Mouse (Mus musculus): ENCODE results near the gene Rpl35a.
"Not testable (repeated sequence)": the region's sequence is repeated elsewhere in the genome, so short reads cannot be mapped to it uniquely, and the experiment has no call there.

Rpl35a gene

DNA sequence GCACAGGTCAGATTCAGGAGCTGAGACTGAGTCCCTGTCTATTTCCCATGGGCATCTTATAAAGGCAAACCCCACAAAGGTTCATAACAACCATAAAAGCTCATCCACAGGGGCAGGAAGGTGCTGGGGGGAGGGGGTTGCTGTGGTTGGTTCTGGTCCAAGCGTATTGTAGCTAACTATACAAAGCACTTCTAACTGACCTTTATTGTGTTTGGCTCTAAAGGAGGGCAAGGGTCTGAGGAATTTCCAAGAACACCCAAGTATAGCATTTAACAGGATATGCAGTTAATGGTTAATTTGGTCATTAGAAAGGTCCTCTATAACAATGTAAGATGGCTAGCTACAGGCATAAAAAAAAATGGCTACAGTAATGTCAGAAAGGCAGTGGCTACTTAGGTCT lies 13.6 kb upstream of the Rpl35a start:
- POLR2A ChIA-PET: interaction anchor here (0.6 to 10.2 kb wide), 13 partner anchors 8 to 531 kb away, joined by 3 to 124 read pairs (median 5); partner anchors contain the start of genes Iqcg (in 4 of the 4), Rpl35a (in 4 of the 4) and Lmln (in 1 of the 4)
- CTCF ChIA-PET: interaction anchor here in 3 of 4 experiments (0.7 to 4.9 kb wide), 3 partner anchors 17 to 286 kb away, joined by 3 to 21 read pairs (median 11); no protein-coding TSS in a partner anchor

DNA sequence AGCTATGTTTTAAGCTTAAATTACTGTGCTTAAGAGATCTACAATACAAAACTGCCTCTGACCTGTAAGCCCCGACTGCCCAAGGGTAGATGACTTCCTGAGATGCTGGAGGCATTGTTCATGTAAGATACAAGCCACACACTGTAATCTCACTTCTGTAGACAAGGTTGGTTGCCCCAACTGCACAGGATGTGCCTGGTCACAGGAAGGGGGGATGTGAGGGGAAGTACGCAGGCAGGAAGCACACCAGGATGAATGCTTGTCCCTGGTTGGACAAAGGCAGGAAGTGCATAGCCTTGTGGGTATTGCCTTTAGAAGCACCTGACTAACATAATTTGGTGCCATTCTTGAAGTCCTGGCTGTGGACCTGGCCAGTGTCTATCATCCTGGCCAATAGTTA lies 13.0 kb upstream of the Rpl35a start:
- ChIA-PET CTCF (interaction anchor here (0.6 to 4.9 kb wide), 5 partner anchors 9 to 276 kb away, joined by 3 to 21 read pairs (median 3); no protein-coding TSS in a partner anchor), POLR2A (interaction anchor here (0.6 to 10.2 kb wide), 14 partner anchors 8 to 189 kb away, joined by 3 to 124 read pairs (median 5); partner anchors contain the start of genes Iqcg (in 4 of the 4), Rpl35a (in 4 of the 4) and Lmln (in 1 of the 4))

DNA sequence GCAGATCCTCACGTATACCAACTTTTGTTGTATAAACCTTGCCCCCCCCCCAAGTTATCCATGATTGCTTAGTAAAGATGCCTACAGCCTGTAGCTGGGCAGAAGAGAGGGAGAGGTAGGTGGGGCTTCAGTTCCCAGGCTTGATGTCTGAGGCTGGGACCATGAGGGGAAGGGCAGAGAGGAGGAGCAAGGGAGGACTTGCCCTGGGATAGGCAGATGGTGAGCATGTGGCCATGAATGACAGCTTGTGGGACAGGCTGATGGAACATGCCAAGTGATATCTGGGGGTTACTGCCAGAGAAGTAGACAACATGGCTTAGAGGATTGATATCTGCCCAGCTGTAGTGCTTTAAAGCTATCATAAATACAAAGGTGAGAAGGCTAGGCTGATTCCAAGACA lies 8.2 kb upstream of the Rpl35a start:
- ChIA-PET CTCF (interaction anchor here in 1 of 4 experiments (2.8 kb wide), 1 partner anchor 24 kb away, joined by 10 read pairs; no protein-coding TSS in a partner anchor), POLR2A (interaction anchor here (0.6 to 10.2 kb wide), 8 partner anchors 8 to 24 kb away, joined by 3 to 124 read pairs (median 14); partner anchors contain the start of genes Iqcg (in 4 of the 4), Rpl35a (in 3 of the 4) and Lmln (in 2 of the 4))

DNA sequence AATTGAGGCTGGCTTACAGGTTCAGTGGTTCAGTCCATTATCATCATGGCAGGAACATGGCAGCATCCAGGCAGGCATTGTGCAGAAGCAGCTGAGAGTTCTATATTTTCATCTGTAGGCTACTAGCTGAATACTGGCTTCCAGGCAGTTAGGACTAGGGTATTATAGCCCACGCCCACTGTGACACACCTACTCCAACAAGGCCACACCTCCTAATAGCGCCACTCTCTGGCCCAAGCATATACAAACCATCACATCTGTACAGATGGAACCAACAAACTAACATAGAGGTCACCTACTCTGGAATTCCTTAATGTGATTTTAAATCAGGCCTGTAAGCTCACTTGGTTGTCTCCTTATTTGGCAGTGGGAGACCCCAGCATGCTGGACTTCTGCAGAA lies 7.6 kb upstream of the Rpl35a start:
- CTCF ChIA-PET: interaction anchor here in 1 of 4 experiments (2.8 kb wide), 1 partner anchor 25 kb away, joined by 10 read pairs; no protein-coding TSS in a partner anchor
- POLR2A ChIA-PET: interaction anchor here in 3 of 4 experiments (0.8 to 10.2 kb wide), 7 partner anchors 8 to 25 kb away, joined by 3 to 124 read pairs (median 14); partner anchors contain the start of genes Iqcg (in 3 of the 3), Rpl35a (in 3 of the 3) and Lmln (in 2 of the 3)

DNA sequence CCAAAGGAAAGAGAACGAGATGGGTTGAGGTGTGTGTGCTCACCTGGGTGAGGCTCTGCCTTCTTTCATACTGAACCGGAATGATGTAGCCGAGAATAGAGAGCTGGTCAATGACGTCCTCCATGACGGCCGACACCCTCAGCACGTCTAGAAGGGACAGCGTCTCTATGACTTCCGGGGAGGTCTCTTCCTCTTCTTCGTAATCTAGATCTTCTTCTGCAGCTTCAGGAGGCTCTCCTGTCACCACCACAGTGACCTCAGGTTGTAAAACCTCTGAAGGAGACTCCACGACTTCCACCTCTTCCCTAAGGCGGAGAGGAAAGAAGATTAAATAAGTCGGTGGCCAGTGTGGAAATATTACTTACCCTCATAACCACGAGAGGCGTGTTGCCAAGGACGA lies 6.4 kb upstream of the Rpl35a start:
- POLR2A ChIA-PET: interaction anchor here in 3 of 4 experiments (0.5 to 10.2 kb wide), 8 partner anchors 7 to 209 kb away, joined by 3 to 124 read pairs (median 3); partner anchors contain the start of genes Lmln (in 2 of the 3), Fyttd1 (in 1 of the 3), Iqcg (in 1 of the 3) and Rpl35a (in 1 of the 3)

DNA sequence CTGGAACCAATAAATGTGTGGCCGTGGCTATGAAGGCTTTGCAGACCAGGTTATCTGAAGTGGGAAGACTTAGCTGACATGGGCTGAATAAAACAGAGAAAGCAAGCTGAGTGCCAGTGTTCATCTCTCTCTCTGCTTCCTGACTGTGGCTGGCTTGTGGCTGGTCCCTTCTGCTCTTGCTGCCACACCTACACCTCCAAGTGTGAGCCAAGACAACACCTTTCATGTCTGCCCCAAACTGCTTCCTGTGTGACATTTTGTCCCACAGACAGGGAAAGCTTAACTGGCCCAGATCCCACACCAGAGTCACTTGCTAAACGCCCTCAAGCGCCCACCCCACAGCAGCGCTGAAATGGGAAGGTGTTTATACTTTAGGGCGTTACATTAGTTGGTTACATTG lies 3.1 kb upstream of the Rpl35a start:
- ChIA-PET CTCF (interaction anchor here in 1 of 4 experiments (0.6 kb wide), 1 partner anchor 419 kb away, joined by 5 read pairs; no protein-coding TSS in a partner anchor), POLR2A (interaction anchor here in 2 of 4 experiments (0.6 to 2.0 kb wide), 6 partner anchors 9 to 620 kb away, joined by 3 to 9 read pairs (median 3); partner anchors contain the start of gene Lmln (in 2 of the 2))

More for the DNA sequence above, 6.4 kb upstream of the Rpl35a start:
- CTCF ChIA-PET: interaction anchor here in 2 of 4 experiments (0.5 to 1.2 kb wide), 5 partner anchors 26 to 334 kb away, joined by 3 to 5 read pairs (median 3); no protein-coding TSS in a partner anchor

DNA sequence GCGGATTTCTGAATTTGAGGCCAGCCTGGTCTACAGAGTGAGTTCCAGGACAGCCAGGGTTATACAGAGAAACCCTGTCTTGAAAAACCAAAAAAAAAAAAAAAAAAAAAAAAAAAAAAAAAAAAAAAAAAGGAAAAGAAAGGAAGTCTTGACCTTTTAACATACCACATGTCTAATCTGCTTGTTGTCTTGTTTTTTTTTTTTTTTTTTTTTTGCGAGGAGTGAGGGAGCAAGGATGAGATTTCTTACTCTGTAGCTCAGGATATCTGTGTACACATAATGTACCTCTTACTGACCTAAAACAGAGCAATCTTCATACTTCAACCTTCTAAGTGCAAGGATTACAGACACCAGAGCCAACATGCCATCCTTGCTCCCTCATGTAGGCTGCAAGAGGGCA lies 1.3 kb upstream of the Rpl35a start:
- POLR2A ChIA-PET: interaction anchor here (0.6 to 10.5 kb wide), 22 partner anchors 7 to 811 kb away, joined by 3 to 189 read pairs (median 7); partner anchors contain the start of genes Lmln (in 1 of the 4) and Snx4 (in 1 of the 4)
- CTCF ChIA-PET: not testable (repeated sequence)

DNA sequence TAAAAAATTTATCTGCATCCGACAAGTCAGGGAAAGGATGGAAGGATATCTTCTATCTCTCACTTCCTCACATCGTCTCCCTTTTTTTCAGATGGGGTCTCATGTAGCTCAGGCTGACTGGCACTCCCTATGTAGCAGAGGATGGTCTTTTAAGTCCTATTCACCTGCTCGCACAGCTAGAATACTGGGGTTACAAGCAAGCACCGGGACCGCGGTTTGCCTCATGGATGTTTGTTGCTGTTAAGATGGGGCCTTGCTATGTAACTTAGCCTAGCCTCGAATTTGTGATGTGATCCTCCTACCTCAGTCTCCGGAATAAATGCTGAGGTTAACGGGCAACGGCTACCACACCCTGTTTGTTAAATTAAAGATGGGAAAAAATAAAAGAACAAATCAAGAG lies 598 bp upstream of the Rpl35a start:
- CTCF ChIA-PET: interaction anchor here (0.6 to 2.0 kb wide), 6 partner anchors 32 to 1477 kb away, joined by 3 to 13 read pairs (median 4); no protein-coding TSS in a partner anchor
- POLR2A ChIA-PET: interaction anchor here (0.6 to 10.5 kb wide), 180 partner anchors 7 to 1640 kb away, joined by 3 to 189 read pairs (median 4); partner anchors contain the start of genes Osbpl11 (in 3 of the 4), Lrch3 (in 2 of the 4), Cep19 (in 1 of the 4) and Fbxo45 (in 1 of the 4)

DNA sequence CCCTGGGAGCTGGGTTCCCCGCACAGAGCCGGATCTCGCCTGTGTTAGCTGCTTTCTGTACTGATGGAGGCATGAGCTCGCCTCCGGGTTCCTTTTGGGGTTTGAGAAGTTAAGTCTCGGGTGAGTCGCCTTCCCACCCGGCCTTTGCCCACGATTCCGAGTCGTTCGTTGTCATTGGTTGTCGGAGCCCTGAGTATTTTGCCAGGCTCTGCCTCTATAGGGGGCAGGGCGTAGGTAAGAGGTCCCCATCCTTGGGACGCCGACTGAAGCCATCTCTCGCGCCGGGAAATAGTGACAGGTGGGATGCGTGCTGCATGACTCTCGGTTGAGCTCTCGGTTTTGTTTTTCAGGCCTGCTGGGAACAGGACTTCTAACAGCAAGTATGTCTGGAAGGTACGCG lies 533 bp downstream of the Rpl35a start:
- POLR2A ChIA-PET: interaction anchor here (0.5 to 10.5 kb wide), 137 partner anchors 7 to 922 kb away, joined by 3 to 189 read pairs (median 4); partner anchors contain the start of genes Osbpl11 (in 3 of the 4), Tnk2 (in 2 of the 4), Ubxn7 (in 2 of the 4) and Fbxo45 (in 1 of the 4)
- CTCF ChIA-PET: interaction anchor here in 2 of 4 experiments (0.6 to 2.0 kb wide), 3 partner anchors 33 to 360 kb away, joined by 3 to 13 read pairs (median 3); no protein-coding TSS in a partner anchor

DNA sequence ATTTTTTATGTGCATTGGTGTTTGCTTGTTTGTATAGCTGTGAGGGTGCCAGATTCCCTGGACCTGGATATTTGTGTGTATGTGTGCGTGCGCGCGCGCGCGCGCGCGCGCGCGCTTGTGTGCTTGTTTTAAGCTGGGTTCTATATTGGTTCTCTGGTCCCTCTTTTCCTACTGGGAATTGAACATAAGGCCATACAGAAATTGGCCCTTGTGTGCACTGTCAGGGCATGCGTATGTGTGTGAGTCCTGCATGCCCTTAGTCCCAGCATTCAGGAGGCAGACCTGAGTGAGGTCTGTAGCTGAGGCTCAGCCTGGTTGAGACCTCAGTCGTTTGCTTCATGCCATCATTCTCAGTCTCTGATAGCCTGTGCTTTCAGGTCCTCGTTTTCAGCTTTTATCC lies 1.8 kb downstream of the Rpl35a start:
- CTCF ChIA-PET: interaction anchor here (0.6 to 1.2 kb wide), 5 partner anchors 34 to 816 kb away, joined by 3 to 7 read pairs (median 4); no protein-coding TSS in a partner anchor
- POLR2A ChIA-PET: interaction anchor here in 3 of 4 experiments (0.6 to 10.5 kb wide), 26 partner anchors 12 to 322 kb away, joined by 3 to 189 read pairs (median 8); partner anchors contain the start of genes Osbpl11 (in 2 of the 3) and Snx4 (in 1 of the 3)

DNA sequence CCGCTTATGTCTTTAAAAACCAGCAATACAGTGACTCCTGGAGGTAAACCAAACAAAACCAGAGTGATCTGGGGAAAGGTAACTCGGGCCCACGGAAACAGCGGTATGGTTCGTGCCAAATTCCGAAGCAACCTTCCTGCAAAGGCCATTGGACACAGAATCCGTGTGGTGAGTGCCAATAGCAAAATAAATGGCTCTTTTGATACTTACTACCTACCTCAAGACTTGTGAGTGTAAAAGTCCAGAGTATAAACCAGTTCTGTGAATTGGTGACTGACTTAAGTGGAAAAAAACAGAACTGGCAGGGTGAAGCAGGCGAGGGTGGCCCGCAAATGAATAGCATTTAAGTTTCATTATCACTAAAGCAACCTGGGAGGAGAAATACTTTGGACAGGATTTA lies 2.4 kb downstream of the Rpl35a start:
- ChIA-PET CTCF (interaction anchor here in 1 of 4 experiments (0.6 to 1.2 kb wide), 2 partner anchors 35 to 150 kb away, joined by 3 to 7 read pairs; no protein-coding TSS in a partner anchor), POLR2A (interaction anchor here in 3 of 4 experiments (0.6 to 10.5 kb wide), 14 partner anchors 11 to 321 kb away, joined by 3 to 189 read pairs (median 6); no protein-coding TSS in a partner anchor)

DNA sequence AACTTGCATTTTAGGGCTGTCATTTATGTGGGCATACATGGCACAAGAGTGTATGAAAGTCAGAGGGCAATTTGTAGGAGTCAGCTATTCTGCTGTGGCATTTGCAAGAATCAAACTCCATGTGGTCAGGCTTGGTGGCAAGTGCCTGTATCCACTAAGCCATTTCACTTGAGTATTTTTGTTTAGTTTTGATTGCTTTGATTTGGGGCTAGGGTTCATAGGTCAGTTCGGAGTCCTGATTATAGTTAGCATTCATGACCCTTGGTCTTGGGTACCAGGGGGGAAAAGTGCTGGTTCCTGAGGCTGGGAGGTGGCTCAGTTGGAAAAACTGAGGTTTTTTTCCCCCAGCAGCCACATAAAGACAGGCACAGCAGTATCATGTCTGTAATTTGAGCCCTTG lies 3.2 kb downstream of the Rpl35a start:
- CTCF ChIA-PET: no interaction called here
- POLR2A ChIA-PET: interaction anchor here in 2 of 4 experiments (0.7 to 10.5 kb wide), 6 partner anchors 10 to 36 kb away, joined by 3 to 189 read pairs (median 4); no protein-coding TSS in a partner anchor

DNA sequence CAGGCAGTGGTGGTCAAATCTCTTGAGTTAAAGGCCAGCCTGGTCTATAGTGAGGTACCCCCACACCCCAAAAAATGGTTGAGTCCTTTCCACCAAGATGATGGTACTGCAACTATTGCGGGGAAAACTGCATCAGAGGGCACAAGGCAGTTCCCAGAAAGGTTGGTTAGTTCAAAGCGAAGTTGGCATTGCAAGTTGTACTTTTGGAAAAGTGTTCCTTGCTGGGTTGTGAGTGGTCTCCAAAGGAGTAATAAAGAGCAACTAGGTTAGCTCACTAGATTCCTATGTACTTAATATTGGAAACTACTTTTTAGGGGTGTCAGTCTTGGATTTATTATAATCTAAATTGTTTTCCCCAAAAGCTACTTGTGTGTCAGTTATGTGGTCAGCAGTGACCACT lies 4.7 kb downstream of the Rpl35a start:
- ChIA-PET POLR2A (interaction anchor here (0.6 to 10.5 kb wide), 21 partner anchors 11 to 1475 kb away, joined by 3 to 189 read pairs (median 3); partner anchors contain the start of gene Osbpl11 (in 1 of the 4)), CTCF (interaction anchor here in 3 of 4 experiments (0.5 to 1.3 kb wide), 3 partner anchors 106 to 402 kb away, joined by 3 to 5 read pairs (median 4); no protein-coding TSS in a partner anchor)

DNA sequence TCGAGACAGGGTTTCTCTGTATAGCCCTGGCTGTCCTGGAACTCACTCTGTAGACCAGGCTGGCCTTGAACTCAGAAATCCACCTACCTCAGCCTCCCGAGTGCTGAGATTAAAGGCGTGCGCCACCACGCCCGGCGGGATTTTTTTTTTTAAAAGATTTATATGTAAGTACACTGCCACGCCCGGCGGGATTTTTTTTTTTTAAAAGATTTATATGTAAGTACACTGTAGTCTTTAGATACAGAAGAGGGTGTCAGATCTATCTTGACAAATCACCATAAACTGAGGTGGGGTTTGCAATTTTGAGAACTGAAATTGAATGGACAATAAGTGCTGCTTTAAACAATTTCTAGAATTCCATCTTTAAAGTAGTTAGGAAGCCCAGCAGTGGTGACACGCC lies 5.1 kb downstream of the Rpl35a start:
- ChIA-PET CTCF (interaction anchor here (0.5 to 1.3 kb wide), 4 partner anchors 10 to 403 kb away, joined by 3 to 5 read pairs (median 4); no protein-coding TSS in a partner anchor), POLR2A (interaction anchor here (0.5 to 10.5 kb wide), 31 partner anchors 7 to 1476 kb away, joined by 3 to 189 read pairs (median 4); partner anchors contain the start of genes Osbpl11 (in 1 of the 4) and Snx4 (in 1 of the 4))

DNA sequence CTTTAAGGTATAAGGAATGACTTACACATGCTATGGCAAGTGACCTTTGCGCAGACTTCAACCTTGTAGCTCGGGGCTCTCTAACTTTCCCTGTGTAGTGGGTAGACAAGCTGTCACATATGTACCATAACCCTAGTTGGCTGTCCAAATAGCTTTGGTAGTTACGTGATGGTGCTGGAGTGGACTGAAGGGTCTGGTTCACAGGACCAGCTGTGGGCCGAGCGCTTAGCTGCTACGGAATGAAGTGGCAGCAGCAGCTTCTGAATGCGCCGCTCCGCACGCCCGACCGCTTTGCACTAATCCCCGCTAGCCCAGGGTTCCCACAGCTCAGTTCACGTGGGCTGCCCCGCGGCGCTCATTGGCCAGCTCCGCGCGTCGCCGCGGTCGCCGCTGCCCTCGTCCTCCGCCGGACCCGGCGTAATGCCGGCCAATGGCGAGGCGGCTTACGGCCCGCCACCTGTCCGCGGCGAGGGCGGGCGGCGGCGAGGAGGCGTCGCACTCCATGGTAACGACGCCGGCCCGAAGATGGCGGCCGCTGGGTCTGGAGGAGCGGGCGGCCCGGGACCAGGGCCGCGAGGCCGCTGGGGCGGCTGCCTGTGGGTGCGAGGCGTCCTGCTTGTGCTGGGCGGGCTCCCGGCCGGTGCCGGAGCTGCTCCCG lies 5.9 kb downstream of the Rpl35a start, which contains the start of gene Lmln:
Gene Lmln (plus strand): TSS at position 498 of the 658 bp plus-strand sequence.
- CTCF ChIA-PET: interaction anchor here in 3 of 4 experiments (0.5 to 1.3 kb wide), 7 partner anchors 9 to 410 kb away, joined by 3 to 14 read pairs (median 3); no protein-coding TSS in a partner anchor
- POLR2A ChIA-PET: interaction anchor here (0.5 to 10.5 kb wide), 44 partner anchors 8 to 711 kb away, joined by 3 to 189 read pairs (median 4); partner anchors contain the start of genes Osbpl11 (in 1 of the 4) and Snx4 (in 1 of the 4)

DNA sequence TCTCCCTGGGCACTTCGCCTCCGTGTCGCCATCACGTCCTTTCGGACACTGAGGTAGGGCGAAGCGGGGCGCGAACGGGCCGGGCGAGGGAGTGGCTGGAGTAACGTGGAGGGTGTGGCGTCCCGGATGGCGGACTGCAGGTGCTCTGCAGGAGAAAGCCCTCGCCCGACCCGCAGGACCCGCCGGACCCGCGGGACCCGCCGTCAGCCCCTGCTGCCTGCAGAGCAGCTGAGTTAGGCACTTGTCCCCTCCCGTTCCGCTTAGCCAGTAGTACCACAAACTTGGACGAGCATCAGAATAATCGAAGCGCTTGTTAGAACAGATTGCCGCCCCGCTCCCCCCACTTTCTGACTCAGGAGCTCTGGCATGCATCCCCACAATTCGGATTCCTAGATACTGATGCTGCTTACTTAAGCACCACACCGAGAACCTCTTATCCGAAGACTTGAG lies 6.5 kb downstream of the Rpl35a start:
- POLR2A ChIA-PET: interaction anchor here (0.5 to 10.5 kb wide), 38 partner anchors 8 to 740 kb away, joined by 3 to 189 read pairs (median 3); partner anchors contain the start of gene Osbpl11 (in 2 of the 4)
- CTCF ChIA-PET: interaction anchor here in 3 of 4 experiments (0.5 to 1.2 kb wide), 3 partner anchors 8 to 197 kb away, joined by 3 to 4 read pairs (median 3); no protein-coding TSS in a partner anchor

DNA sequence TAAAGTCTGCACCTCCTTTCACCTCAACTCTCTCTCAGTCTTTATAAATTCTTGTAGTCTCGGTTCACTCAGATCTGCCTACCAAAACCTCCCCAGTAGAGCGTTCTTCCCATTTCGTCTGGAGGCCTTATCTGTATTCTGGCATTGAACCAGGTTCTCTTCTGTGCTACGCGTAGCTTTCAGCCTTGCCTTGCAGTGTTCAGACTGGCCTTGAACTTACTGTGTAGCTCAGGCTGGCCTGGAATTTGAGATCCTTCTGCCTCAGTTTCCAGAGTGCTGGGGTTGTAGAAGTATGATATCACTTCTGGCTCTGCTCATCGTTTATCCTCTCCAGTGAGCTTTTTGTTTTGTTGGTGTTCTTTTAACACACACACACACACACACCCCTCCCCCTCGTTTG lies 7.0 kb downstream of the Rpl35a start:
- POLR2A ChIA-PET: interaction anchor here in 3 of 4 experiments (0.5 to 10.5 kb wide), 27 partner anchors 7 to 739 kb away, joined by 3 to 189 read pairs (median 3); partner anchors contain the start of gene Osbpl11 (in 1 of the 3)

More for the DNA sequence above, 7.0 kb downstream of the Rpl35a start:
- CTCF ChIA-PET: interaction anchor here in 1 of 4 experiments (0.5 kb wide), 1 partner anchor 40 kb away, joined by 4 read pairs; no protein-coding TSS in a partner anchor

Measured in embryonic stem cell, embryonic (primary cell).